Mouse (Mus musculus) thymus, postnatal 4 days (tissue): ENCODE measurements around the gene Mettl11b.
"Not testable (repeated sequence)": the region's sequence is repeated elsewhere in the genome, so short reads cannot be mapped to it uniquely, and the experiment has no call there.

ENCODE experiments used
- DNase-seq: peaks from one replicate; pipeline ENCODE4 v3.0.0; 2021

Gene Mettl11b

DNA sequence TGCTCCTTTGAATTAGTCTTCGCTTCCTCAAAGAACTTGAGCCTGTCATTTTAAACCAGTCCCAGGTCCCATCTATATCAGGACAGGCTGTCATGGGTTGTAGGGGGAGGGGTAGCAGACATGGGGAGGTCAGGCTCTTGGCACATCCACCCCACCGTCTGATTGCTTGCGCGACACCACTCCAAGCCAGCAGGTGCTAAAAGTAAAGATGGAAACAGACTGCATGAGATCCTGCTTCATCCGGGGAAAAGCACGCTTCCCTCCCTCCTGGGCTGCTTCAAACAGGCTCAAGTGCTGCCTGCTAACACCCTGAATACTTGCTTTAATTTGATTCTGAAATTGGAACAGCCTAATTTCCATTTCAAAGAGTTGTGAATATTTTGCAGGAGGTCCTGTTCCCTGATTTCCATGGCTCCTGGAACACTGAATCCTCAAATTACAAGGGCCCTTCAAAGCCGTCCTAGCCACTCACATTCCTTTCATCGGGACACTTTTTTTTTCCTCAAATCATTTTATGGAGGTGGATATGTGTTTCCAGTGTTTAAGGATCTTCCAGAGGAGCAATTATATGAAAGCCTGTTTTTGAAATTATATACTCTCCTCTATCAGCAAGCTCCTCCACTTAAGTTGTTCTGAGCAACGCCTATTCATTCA, at the start of gene Mettl11b:
Gene Mettl11b (minus strand): TSS at position 127 of the 654 bp plus-strand sequence.
- DNase-seq = no peak

- DNase-seq = no peak
Observed at GRCm38 (mm10) chr1:163757462-163758207, 32.6 kb upstream of the Mettl11b start.

DNA sequence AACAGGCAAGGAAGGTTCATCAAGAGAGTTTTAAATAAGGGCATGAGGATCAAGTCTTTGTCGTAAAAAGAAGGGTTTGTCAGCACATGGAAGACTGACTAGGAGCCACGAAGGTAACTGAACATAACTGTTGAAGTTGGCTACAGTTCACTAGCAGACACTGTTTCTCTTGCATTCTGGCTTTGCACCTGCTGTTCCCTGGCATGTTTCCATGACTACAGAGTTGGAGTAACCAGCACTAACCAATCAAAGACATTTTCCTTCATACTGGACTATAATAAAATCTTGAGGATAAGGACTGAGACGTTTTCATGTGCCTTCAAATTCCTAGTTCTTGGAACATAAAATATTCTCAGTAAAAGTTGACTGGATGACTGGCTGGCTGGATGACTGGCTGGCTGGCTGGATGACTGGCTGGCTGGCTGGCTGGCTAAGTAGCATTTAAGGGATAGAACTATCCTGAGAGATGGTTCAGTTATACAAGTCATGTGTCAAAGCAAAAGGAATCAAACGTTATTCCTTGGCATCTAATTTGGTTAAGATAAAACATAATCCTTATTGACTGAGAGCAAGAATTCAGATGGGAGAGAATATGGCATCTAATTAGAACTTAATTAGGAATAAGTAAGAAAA, 26.4 kb upstream of the Mettl11b start:
- DNase-seq = no peak

DNA sequence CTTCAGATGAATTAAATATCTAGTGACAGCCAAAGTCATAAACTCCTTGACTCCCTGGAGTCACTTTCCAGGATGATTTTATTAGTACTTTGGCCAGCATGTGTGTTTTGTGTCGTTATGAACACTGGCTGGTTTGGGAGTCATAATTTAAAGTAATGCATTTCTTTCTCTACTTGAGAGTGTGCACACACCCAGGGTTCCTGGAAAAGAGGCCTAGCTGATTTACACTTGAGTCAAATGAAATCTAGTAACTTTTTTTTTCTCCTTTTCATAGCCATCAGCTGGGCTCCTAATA, 12.2 kb upstream of the Mettl11b start:
- DNase-seq = no peak

- DNase-seq = no peak
Observed at GRCm38 (mm10) chr1:163736441-163737238, 11.6 kb upstream of the Mettl11b start.

GRCm38 (mm10) chr1:163731166-163731565, 6.1 kb upstream of the Mettl11b start:
- not testable (repeated sequence) for DNase-seq

DNA sequence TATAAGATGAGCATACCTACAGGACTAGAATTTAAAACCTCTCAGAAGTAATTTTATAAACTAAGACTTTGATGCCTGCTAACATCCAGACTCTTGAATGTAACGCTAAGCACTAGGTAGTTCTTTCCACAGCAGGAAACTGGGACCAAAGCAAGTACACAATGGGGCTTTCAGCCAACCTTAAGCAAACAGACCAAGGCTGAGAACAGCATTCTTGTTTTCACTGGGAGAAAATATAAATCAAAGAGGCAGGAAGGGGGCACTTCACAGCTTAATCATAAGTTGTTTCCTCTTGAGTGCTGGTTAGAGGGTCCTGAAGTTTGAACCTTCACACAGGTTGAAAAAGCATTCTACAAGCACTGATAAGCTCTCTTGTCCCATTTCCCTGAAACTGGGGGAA, 1.1 kb downstream of the Mettl11b start:
- no peak for DNase-seq

DNA sequence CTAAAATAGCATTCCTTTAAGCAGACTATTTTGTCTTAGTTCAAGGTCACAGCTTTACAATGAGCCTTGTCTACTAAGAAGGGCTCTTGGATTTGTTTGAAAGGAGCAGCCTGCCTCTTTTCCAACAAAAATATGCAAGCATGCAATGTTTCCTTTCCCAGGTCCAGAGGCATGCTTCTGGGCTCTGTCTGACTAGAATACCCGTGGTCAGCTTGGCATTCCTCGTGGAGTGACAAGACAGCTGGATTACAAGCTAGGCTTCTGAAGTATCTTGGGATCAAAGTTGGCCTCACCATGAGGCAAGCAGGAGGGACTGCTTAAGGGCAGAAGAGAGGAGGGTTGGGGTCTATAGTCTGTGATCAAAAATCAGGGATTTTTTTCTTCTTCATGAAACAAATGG, 16.4 kb downstream of the Mettl11b start:
- DNase-seq = no peak

- DNase-seq = no peak
Observed at GRCm38 (mm10) chr1:163700571-163700970, 24.5 kb downstream of the Mettl11b start.

GRCm38 (mm10) chr1:163699702-163700101, 25.3 kb downstream of the Mettl11b start:
- DNase-seq = no peak

GRCm38 (mm10) chr1:163691860-163692259, 33.2 kb downstream of the Mettl11b start:
- DNase-seq = no peak

DNA sequence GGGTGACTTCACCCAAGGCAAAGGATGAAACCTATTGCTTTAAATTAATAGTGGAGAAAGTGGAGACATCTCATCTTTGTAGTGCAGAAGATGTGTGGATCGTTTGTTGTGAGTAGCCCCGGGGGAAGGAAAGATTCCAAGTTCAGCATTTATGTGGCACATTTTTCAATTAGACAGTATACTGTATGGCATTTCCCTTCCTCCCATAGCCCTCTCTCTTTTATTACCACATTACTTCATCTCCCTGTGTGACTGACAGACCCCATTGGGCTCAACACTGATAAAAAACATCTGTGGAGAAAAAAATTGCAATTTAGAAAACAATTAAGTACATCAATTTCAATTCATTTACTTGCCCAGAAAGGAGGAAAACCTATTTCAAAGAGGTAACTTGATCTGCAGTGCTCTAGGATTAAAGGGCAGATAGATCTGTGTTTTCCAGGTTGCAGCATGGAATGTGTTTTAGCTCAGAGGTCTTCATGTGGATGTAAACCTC, 42.0 kb downstream of the Mettl11b start:
- no peak for DNase-seq

GRCm38 (mm10) chr1:163682127-163682526, 42.9 kb downstream of the Mettl11b start:
- DNase-seq = no peak

GRCm38 (mm10) chr1:163672866-163673265, 52.2 kb downstream of the Mettl11b start:
- DNase-seq = no peak

GRCm38 (mm10) chr1:163671326-163671725, 53.7 kb downstream of the Mettl11b start:
- DNase-seq = no peak

DNA sequence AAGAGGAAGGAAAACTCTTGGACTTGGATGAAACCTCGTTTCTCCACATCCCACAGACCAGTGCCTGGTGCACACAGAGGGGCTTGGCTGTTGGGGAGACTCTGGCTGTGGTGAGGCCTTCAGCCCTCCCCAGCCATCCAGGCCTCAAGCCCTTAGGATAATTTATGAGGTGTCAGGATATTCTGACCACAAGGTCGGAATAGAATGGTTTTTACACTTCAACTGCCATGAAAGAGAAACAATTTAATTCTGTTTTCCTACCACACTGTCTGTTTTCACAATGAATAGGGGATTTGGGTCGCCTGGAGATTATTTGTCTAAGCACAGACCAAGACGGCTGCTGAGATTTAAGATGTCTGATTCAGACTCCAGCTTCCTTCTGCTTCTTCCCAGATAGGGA, 54.3 kb downstream of the Mettl11b start:
- DNase-seq = no peak

DNA sequence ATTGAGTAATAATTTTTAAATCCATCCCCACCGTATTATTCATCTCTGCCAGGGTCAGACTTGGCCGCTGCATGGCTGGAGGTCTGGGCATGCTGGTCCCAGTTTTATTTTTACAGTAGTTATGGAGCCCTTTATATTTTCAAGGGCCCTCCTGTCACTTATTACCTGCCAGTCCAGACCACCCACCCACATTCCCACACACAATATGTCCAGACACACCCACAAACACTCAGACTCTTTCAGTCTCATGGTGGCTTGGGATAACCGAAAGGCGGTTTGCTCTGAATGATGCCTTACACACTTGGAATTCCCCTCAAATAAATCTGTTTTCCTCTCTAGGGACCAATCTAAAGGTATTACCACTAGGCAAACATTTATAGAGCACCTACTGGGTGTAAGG, 55.1 kb downstream of the Mettl11b start:
- DNase-seq = no peak

DNA sequence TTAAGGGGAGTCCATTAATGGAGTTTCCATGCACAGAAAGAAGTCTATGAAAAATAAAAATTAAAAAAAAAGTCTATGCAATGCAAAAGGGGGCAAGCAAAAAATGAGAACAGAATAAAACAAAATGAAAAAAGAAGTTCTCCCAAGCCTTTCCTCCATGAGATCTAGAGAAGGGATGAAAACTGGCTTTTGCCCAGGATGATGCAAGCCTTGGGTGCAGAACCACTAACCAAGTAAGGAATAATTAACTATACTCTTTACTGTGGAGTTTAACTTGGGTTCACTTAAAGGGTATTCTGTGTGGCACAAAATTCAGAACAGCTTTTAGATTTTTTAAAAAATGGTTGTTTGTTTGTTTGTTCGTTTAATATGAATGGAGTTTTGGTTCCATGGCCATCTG, 62.6 kb downstream of the Mettl11b start:
- DNase-seq = no peak

- no peak for DNase-seq
Observed at GRCm38 (mm10) chr1:163658535-163658928, 66.5 kb downstream of the Mettl11b start.

DNA sequence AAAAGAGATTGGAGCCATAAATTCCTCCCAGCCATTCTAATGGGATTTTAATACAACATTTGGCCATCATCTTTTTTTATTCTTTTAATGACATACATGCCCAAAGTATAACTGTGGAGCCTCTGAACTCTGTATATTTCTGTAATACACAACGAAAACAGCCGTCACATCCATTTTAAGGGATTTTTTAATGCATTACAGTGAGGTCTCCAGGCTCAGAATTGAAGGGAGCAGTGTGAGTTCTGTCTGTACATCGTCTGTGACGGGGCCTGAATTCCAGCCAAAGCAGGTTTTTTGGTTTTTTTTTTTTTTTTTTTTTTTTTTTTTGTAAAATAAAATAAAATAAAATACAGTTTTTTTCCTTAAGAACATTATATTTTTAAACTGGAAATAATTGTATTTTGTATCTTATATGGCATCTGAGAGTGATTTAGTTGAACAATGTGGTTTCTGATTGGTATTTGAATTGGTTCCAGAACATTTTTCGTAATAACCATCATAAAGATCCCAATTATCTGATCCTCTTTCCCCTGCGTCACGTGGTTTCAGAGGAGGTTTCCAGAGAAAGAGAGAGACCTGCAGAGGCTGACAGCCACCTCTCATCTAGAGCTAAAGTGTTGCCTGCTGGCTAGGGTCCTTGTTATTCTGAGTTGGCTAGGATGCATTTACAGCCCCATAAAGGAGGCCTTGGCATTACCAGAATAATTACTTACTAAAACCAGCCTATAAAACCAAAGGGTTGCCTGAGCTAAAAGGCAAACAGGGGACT, 67.1 kb downstream of the Mettl11b start:
- no peak for DNase-seq

GRCm38 (mm10) chr1:163657056-163657455, 68.0 kb downstream of the Mettl11b start:
- no peak for DNase-seq

- no peak for DNase-seq
Observed at GRCm38 (mm10) chr1:163656432-163656831, 68.6 kb downstream of the Mettl11b start.
